ENCODE assay signal across 9 mouse cellular contexts in genomic region chr10:94575958-94576357, GRCm38 (mm10).
DNase-seq lines count a peak whose midpoint lies in the region; ATAC-seq and TF ChIP-seq lines count a peak whose summit lies in the region.
"Had no signal": no experiment of that assay in that cellular context is flagged by ENCODE, and none has a peak within 500 bp of the region (broad histone marks: within the 10 kb centered on the region; RNA-seq: fewer than 3 reads in every experiment).

No protein-coding gene starts in this region.

- DNase-seq in liver = peak; percentile 23
- no peak for DNase-seq in liver, embryonic 11.5 days (ENCODE audit: low spot score)
- peak; percentile 73 to 84 for DNase-seq in heart, adult 9 months (ENCODE audit: low spot score in 2 of 2)
- peak; percentile 58 for DNase-seq in liver, postnatal 0 days
- no peak for DNase-seq in cerebellum, postnatal 36 days
- DNase-seq: cerebellum, adult 9-11 months had no signal

- H3K36me3 ChIP-seq in liver, embryonic 11.5 days (ENCODE audit: control insufficient read depth, insufficient read depth, low read length) = no peaks in the 10 kb centered on the region
- peaks cover 12% of the 10 kb centered on the region for H3K36me3 ChIP-seq in liver, postnatal 0 days (replicated peaks; ENCODE audit: insufficient read depth, low read length)

- peaks cover 23% of the 10 kb centered on the region for H3K4me1 ChIP-seq in liver, embryonic 11.5 days (replicated peaks; ENCODE audit: control insufficient read depth, insufficient read depth, low read length)
- peaks cover 31% of the 10 kb centered on the region for H3K4me1 ChIP-seq in liver, postnatal 0 days (ENCODE audit: insufficient read depth)

- H3K9me3 ChIP-seq in liver, embryonic 11.5 days (ENCODE audit: control insufficient read depth, low read length) = no peaks in the 10 kb centered on the region
- H3K9me3 ChIP-seq in liver, postnatal 0 days (ENCODE audit: low read length) = no peaks in the 10 kb centered on the region
- H3K9me3 ChIP-seq: limb, embryonic 15.5 days had no signal

- peak; percentile 28; the same call in 1 of the 2 replicates for TF ChIP-seq CTCF in liver, postnatal 0 days (IDR thresholded peaks at IDR 0.05; ENCODE audit: low read depth)

- 34% methylated on average over 8 of the region's 8 CpGs for WGBS in liver, embryonic 11.5 days
- WGBS in liver, postnatal 0 days (ENCODE audit: insufficient replicate concordance) = 20% methylated on average over 8 of the region's 8 CpGs

- no peak overlapping the region for H3K4me3 ChIP-seq in liver, embryonic 11.5 days (ENCODE audit: low read depth, low read length)
- no peak overlapping the region for H3K4me3 ChIP-seq in liver, postnatal 0 days (ENCODE audit: low read depth, low read length)
- H3K4me3 ChIP-seq: limb, embryonic 15.5 days had no signal

- ATAC-seq in liver, embryonic 11.5 days (replicated peaks; ENCODE audit: low FRiP score) = no peak; the same call in 1 of the 2 replicates
- ATAC-seq in liver, postnatal 0 days = peak; percentile 64
- no peak for ATAC-seq in erythroblast, adult 5-6 weeks (replicated peaks; ENCODE audit: low FRiP score, poor library complexity, severe bottlenecking)
- ATAC-seq in megakaryocyte-erythroid progenitor cell, adult 5-6 weeks (replicated peaks; ENCODE audit: low FRiP score, low TSS enrichment, poor library complexity, severe bottlenecking) = no peak

- TF ChIP-seq EP300 in liver, postnatal 0 days (IDR thresholded peaks at IDR 0.05; ENCODE audit: low read depth) = peak; percentile 56

- H3K9ac ChIP-seq in liver, embryonic 11.5 days (ENCODE audit: low read depth, low read length) = no peak overlapping the region
- peak overlapping the region; percentile 6; the same call in 1 of the 2 replicates for H3K9ac ChIP-seq in liver, postnatal 0 days (replicated peaks)
- H3K9ac ChIP-seq: limb, embryonic 15.5 days had no signal

- no peak overlapping the region for H3K27ac ChIP-seq in liver, embryonic 11.5 days (ENCODE audit: low read depth, low read length)
- H3K27ac ChIP-seq in liver, postnatal 0 days (ENCODE audit: low read depth) = peak overlapping the region; percentile 96
- H3K27ac ChIP-seq: limb, embryonic 15.5 days had no signal

- no peaks in the 10 kb centered on the region for H3K27me3 ChIP-seq in liver, embryonic 11.5 days (replicated peaks; ENCODE audit: control insufficient read depth, insufficient read depth, low read length)
- no peaks in the 10 kb centered on the region for H3K27me3 ChIP-seq in liver, postnatal 0 days (ENCODE audit: insufficient read depth, low read length)
- H3K27me3 ChIP-seq: limb, embryonic 15.5 days had no signal

- no peak overlapping the region for H3K4me2 ChIP-seq in liver, embryonic 11.5 days
- peak overlapping the region; percentile 2 for H3K4me2 ChIP-seq in liver, postnatal 0 days (ENCODE audit: low read depth, low read length)
- H3K4me2 ChIP-seq: limb, embryonic 15.5 days had no signal

Comparison
In these comparisons a context has a peak if more than half of its experiments do, and no peak if none do; other contexts are left out.
1. DNase-seq: peak in liver (single experiment), heart, adult 9 months (2 of 2) and liver, postnatal 0 days (single experiment); none in liver, embryonic 11.5 days (single experiment) and cerebellum, postnatal 36 days (0 of 2).